ENCODE assay signal across 22 mouse cellular contexts in genomic region chr3:65367944-65368343, GRCm38 (mm10). TPM values are rescaled to one million over a fixed set of nuclear protein-coding genes. Genes with fewer than 3 reads are reported as not detected.
DNase-seq lines count a peak whose midpoint lies in the region; ATAC-seq and TF ChIP-seq lines count a peak whose summit lies in the region.
"Had no signal": no experiment of that assay in that cellular context is flagged by ENCODE, and none has a peak within 500 bp of the region (broad histone marks: within the 10 kb centered on the region; RNA-seq: fewer than 3 reads in every experiment).

No protein-coding gene starts in this region.

- no peak overlapping the region for H3K27ac ChIP-seq in embryonic facial prominence, embryonic 14.5 days (replicated peaks; ENCODE audit: low read depth, low read length)
- no peak overlapping the region for H3K27ac ChIP-seq in embryonic facial prominence, embryonic 10.5 days (replicated peaks)
- H3K27ac ChIP-seq in hindbrain, embryonic 12.5 days: no peak overlapping the region
- no peak overlapping the region for H3K27ac ChIP-seq in hindbrain, postnatal 0 days
- no peak overlapping the region for H3K27ac ChIP-seq in midbrain, embryonic 12.5 days (replicated peaks)
- H3K27ac ChIP-seq in midbrain, embryonic 16.5 days (ENCODE audit: low read length): no peak overlapping the region
- H3K27ac ChIP-seq: embryonic facial prominence, embryonic 13.5 days; forebrain, embryonic 13.5 days; heart, embryonic 10.5 days had no signal

- no peak for TF ChIP-seq CTCF in hindbrain, postnatal 0 days (IDR thresholded peaks at IDR 0.05; ENCODE audit: low read depth)

- WGBS in embryonic facial prominence, embryonic 14.5 days: 59% methylated on average over 4 of the region's 4 CpGs
- 68% methylated on average over 4 of the region's 4 CpGs for WGBS in embryonic facial prominence, embryonic 10.5 days
- 62% methylated on average over 4 of the region's 4 CpGs for WGBS in hindbrain, embryonic 12.5 days
- WGBS in hindbrain, postnatal 0 days: 54% methylated on average over 4 of the region's 4 CpGs
- WGBS in midbrain, embryonic 12.5 days: 45% methylated on average over 4 of the region's 4 CpGs
- 53% methylated on average over 4 of the region's 4 CpGs for WGBS in midbrain, embryonic 16.5 days

- H3K27me3 ChIP-seq in embryonic facial prominence, embryonic 14.5 days (replicated peaks; ENCODE audit: control insufficient read depth, insufficient read depth, low read length): no peaks in the 10 kb centered on the region
- H3K27me3 ChIP-seq in embryonic facial prominence, embryonic 10.5 days (replicated peaks; ENCODE audit: low read depth, poor library complexity, severe bottlenecking): no peaks in the 10 kb centered on the region
- H3K27me3 ChIP-seq in hindbrain, embryonic 12.5 days: no peaks in the 10 kb centered on the region
- H3K27me3 ChIP-seq in hindbrain, postnatal 0 days (ENCODE audit: insufficient read depth, low read length): no peaks in the 10 kb centered on the region
- H3K27me3 ChIP-seq in midbrain, embryonic 12.5 days: no peaks in the 10 kb centered on the region
- H3K27me3 ChIP-seq in midbrain, embryonic 16.5 days (ENCODE audit: control insufficient read depth, insufficient read depth, low read depth, low read length): no peaks in the 10 kb centered on the region
- H3K27me3 ChIP-seq: embryonic facial prominence, embryonic 13.5 days; forebrain, embryonic 13.5 days had no signal

- no peak overlapping the region for H3K4me2 ChIP-seq in embryonic facial prominence, embryonic 14.5 days (ENCODE audit: low read depth, low read length)
- H3K4me2 ChIP-seq in hindbrain, embryonic 12.5 days (replicated peaks): no peak overlapping the region
- H3K4me2 ChIP-seq in hindbrain, postnatal 0 days (ENCODE audit: low read depth, low read length): no peak overlapping the region
- H3K4me2 ChIP-seq in midbrain, embryonic 12.5 days (replicated peaks): no peak overlapping the region
- H3K4me2 ChIP-seq in midbrain, embryonic 16.5 days (ENCODE audit: low read length): no peak overlapping the region
- H3K4me2 ChIP-seq: embryonic facial prominence, embryonic 13.5 days; forebrain, embryonic 13.5 days had no signal

- H3K4me1 ChIP-seq in embryonic facial prominence, embryonic 14.5 days (ENCODE audit: control insufficient read depth, insufficient read depth, low read length): no peaks in the 10 kb centered on the region
- peaks cover 5% of the 10 kb centered on the region; the same call in 1 of the 2 replicates for H3K4me1 ChIP-seq in embryonic facial prominence, embryonic 10.5 days
- 0 out of 2 replicates have a peak, but pooled peaks cover 3% of the 10 kb centered on the region for H3K4me1 ChIP-seq in hindbrain, embryonic 12.5 days
- no peaks in the 10 kb centered on the region for H3K4me1 ChIP-seq in hindbrain, postnatal 0 days (ENCODE audit: insufficient read depth, low read length)
- H3K4me1 ChIP-seq in midbrain, embryonic 12.5 days: no peaks in the 10 kb centered on the region; the same call in 1 of the 2 replicates
- H3K4me1 ChIP-seq in midbrain, embryonic 16.5 days (ENCODE audit: control insufficient read depth, insufficient read depth, low read length): no peaks in the 10 kb centered on the region

- peaks cover 28% of the 10 kb centered on the region for H3K36me3 ChIP-seq in embryonic facial prominence, embryonic 14.5 days (ENCODE audit: control insufficient read depth, insufficient read depth, low read length)
- H3K36me3 ChIP-seq in embryonic facial prominence, embryonic 10.5 days (replicated peaks): peaks cover 55% of the 10 kb centered on the region
- peaks cover 22% of the 10 kb centered on the region for H3K36me3 ChIP-seq in hindbrain, embryonic 12.5 days
- H3K36me3 ChIP-seq in hindbrain, postnatal 0 days (ENCODE audit: insufficient read depth, low read length): peaks cover 12% of the 10 kb centered on the region; the same call in 1 of the 2 replicates
- peaks cover 23% of the 10 kb centered on the region for H3K36me3 ChIP-seq in midbrain, embryonic 12.5 days
- H3K36me3 ChIP-seq in midbrain, embryonic 16.5 days (ENCODE audit: control insufficient read depth, insufficient read depth, low read length): peaks cover 14% of the 10 kb centered on the region

- ATAC-seq in embryonic facial prominence, embryonic 14.5 days (ENCODE audit: low read depth): peak; percentile 56; the same call in 1 of the 2 replicates
- ATAC-seq in hindbrain, embryonic 12.5 days (ENCODE audit: low FRiP score): peak; percentile 58; the same call in 1 of the 2 replicates
- no peak for ATAC-seq in hindbrain, postnatal 0 days
- ATAC-seq in midbrain, embryonic 12.5 days (ENCODE audit: low FRiP score, low read depth): peak; percentile 41; the same call in 1 of the 2 replicates
- ATAC-seq in midbrain, embryonic 16.5 days: no peak
- ATAC-seq: CD4-positive, CD25-positive, alpha-beta regulatory T cell, adult 4 months; forebrain, embryonic 13.5 days; forebrain, postnatal 0 days; inflammation-experienced regulatory T-cells, adult 6 months had no signal

- no peak overlapping the region for H3K4me3 ChIP-seq in embryonic facial prominence, embryonic 14.5 days (ENCODE audit: low read depth, low read length)
- no peak overlapping the region for H3K4me3 ChIP-seq in embryonic facial prominence, embryonic 10.5 days
- H3K4me3 ChIP-seq in hindbrain, embryonic 12.5 days: no peak overlapping the region
- no peak overlapping the region for H3K4me3 ChIP-seq in hindbrain, postnatal 0 days (ENCODE audit: low read length)
- H3K4me3 ChIP-seq in midbrain, embryonic 12.5 days: no peak overlapping the region
- no peak overlapping the region for H3K4me3 ChIP-seq in midbrain, embryonic 16.5 days (ENCODE audit: low read depth, low read length)
- H3K4me3 ChIP-seq: embryonic facial prominence, embryonic 13.5 days; forebrain, embryonic 13.5 days; heart, embryonic 10.5 days had no signal

- H3K9ac ChIP-seq in embryonic facial prominence, embryonic 14.5 days (ENCODE audit: low read depth, low read length): no peak overlapping the region
- H3K9ac ChIP-seq in hindbrain, embryonic 12.5 days: no peak overlapping the region
- no peak overlapping the region for H3K9ac ChIP-seq in hindbrain, postnatal 0 days (replicated peaks; ENCODE audit: low read length)
- H3K9ac ChIP-seq in midbrain, embryonic 12.5 days (replicated peaks): no peak overlapping the region
- H3K9ac ChIP-seq in midbrain, embryonic 16.5 days (ENCODE audit: low read depth, low read length): no peak overlapping the region
- H3K9ac ChIP-seq: embryonic facial prominence, embryonic 13.5 days; forebrain, embryonic 13.5 days; forebrain, postnatal 0 days had no signal

- no peaks in the 10 kb centered on the region for H3K9me3 ChIP-seq in embryonic facial prominence, embryonic 14.5 days (ENCODE audit: control insufficient read depth, low read length)
- no peaks in the 10 kb centered on the region for H3K9me3 ChIP-seq in embryonic facial prominence, embryonic 10.5 days
- H3K9me3 ChIP-seq in hindbrain, embryonic 12.5 days (replicated peaks): no peaks in the 10 kb centered on the region
- H3K9me3 ChIP-seq in hindbrain, postnatal 0 days (ENCODE audit: low read length): no peaks in the 10 kb centered on the region
- H3K9me3 ChIP-seq in midbrain, embryonic 12.5 days: no peaks in the 10 kb centered on the region
- no peaks in the 10 kb centered on the region for H3K9me3 ChIP-seq in midbrain, embryonic 16.5 days (replicated peaks; ENCODE audit: control insufficient read depth, low read length, poor library complexity, severe bottlenecking)
- H3K9me3 ChIP-seq: embryonic facial prominence, embryonic 13.5 days; forebrain, embryonic 13.5 days; G1E; heart, embryonic 10.5 days had no signal

- no peak for DNase-seq in embryonic facial prominence, embryonic 14.5 days (ENCODE audit: low spot score)
- no peak for DNase-seq in embryonic facial prominence, embryonic 10.5 days (ENCODE audit: low spot score)
- no peak for DNase-seq in hindbrain, postnatal 0 days (ENCODE audit: low spot score)
- peak; percentile 65 for DNase-seq in MN1 (ENCODE audit: low spot score)
- DNase-seq: adrenal gland, postnatal 10 days; B cell, adult 2 months; cerebellum, adult 11-12 months; cerebellum, adult 9-10 months; cerebellum, postnatal 25 days; forebrain, postnatal 0 days; gastrocnemius, postnatal 36 days; heart, adult 18-20 months; heart, postnatal 14 days had no signal

RNA-seq across cellular contexts. Expression of gene Ssr3, which starts 24.5 kb away (rescaled TPM):
- 337 and 349 TPM in 2 replicates for polyA plus RNA-seq in embryonic facial prominence, embryonic 14.5 days (2014; fragmentation: Nextera tagmentation; extraction: Ambion mirVana)
- 226 and 227 TPM in 2 replicates for polyA plus RNA-seq in embryonic facial prominence, embryonic 10.5 days (2016; fragmentation: Nextera tagmentation; extraction: Ambion mirVana)
- polyA plus RNA-seq in hindbrain, embryonic 12.5 days (2016; fragmentation: Nextera tagmentation; extraction: Ambion mirVana): 211 and 222 TPM in 2 replicates
- total RNA-seq in hindbrain, postnatal 0 days (2014; rRNA removed): 127 and 136 TPM in 2 replicates
- 154 and 160 TPM in 2 replicates for polyA plus RNA-seq in hindbrain, postnatal 0 days (2015; fragmentation: Nextera tagmentation; extraction: Ambion mirVana)
- polyA plus RNA-seq in midbrain, embryonic 12.5 days (2016; fragmentation: Nextera tagmentation; extraction: Ambion mirVana): 205 and 209 TPM in 2 replicates
- 170 and 172 TPM in 2 replicates for polyA plus RNA-seq in midbrain, embryonic 16.5 days (2015; fragmentation: Nextera tagmentation; extraction: Ambion mirVana)

Comparison
In these comparisons a context has a peak if more than half of its experiments do, and no peak if none do; other contexts are left out.
1. ATAC-seq: peak in embryonic facial prominence, embryonic 14.5 days (single experiment), hindbrain, embryonic 12.5 days (single experiment) and midbrain, embryonic 12.5 days (single experiment); none in hindbrain, postnatal 0 days (single experiment) and midbrain, embryonic 16.5 days (single experiment).